Comparison of ENCODE assay signal across 18 mouse cellular contexts in the genomic region with DNA sequence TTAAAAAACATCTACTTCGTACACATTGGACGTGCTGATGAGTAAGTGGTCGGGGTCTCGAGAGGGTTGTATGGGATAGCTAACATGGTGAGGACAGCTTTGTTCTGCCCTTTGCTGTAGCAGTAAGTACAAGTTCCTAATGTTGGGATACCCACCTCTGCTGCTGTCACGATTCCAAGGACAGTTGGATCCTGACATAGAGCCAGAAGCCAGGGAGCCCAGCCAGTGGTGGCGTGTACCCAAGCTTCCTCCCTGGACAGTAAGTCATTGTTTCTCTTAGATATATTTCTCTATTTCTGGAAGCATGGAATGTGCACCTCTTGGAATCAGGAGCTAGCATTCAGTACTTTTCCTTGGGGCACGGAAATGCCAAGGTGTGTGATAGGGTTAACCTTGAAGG. TPM values are rescaled to one million over a fixed set of nuclear protein-coding genes. Genes with fewer than 3 reads are reported as not detected.
A peak's percentile ranks its signal among the peaks of the same experiment; 100 is the strongest.
DNase-seq lines count a peak whose midpoint lies in the region; ATAC-seq and TF ChIP-seq lines count a peak whose summit lies in the region.
"Had no signal": no experiment of that assay in that cellular context is flagged by ENCODE, and none has a peak within 500 bp of the region (broad histone marks: within the 10 kb centered on the region; RNA-seq: fewer than 3 reads in every experiment).

No protein-coding gene starts in this region.

- H3K9ac ChIP-seq in kidney, embryonic 15.5 days = no peak overlapping the region
- H3K9ac ChIP-seq in hindbrain, embryonic 16.5 days (ENCODE audit: low read depth, low read length) = no peak overlapping the region
- H3K9ac ChIP-seq: hindbrain, embryonic 15.5 days; limb, embryonic 13.5 days had no signal

- ATAC-seq in kidney, embryonic 15.5 days (replicated peaks; ENCODE audit: low FRiP score) = no peak
- ATAC-seq in hindbrain, embryonic 16.5 days = no peak

- H3K27ac ChIP-seq in cerebellum, adult 2 months (ENCODE audit: insufficient read depth, low read length) = no peak overlapping the region
- H3K27ac ChIP-seq in kidney, embryonic 15.5 days = no peak overlapping the region
- no peak overlapping the region for H3K27ac ChIP-seq in embryonic facial prominence, embryonic 10.5 days (replicated peaks)
- no peak overlapping the region for H3K27ac ChIP-seq in hindbrain, embryonic 16.5 days (ENCODE audit: low read depth, low read length)
- H3K27ac ChIP-seq: hindbrain, embryonic 15.5 days; limb, embryonic 13.5 days had no signal

- peaks cover 5% of the 10 kb centered on the region; the same call in 1 of the 2 replicates for H3K4me1 ChIP-seq in cerebellum, adult 2 months (ENCODE audit: control insufficient read depth, insufficient read depth, low read length)
- no peaks in the 10 kb centered on the region for H3K4me1 ChIP-seq in kidney, embryonic 15.5 days
- no peaks in the 10 kb centered on the region for H3K4me1 ChIP-seq in embryonic facial prominence, embryonic 10.5 days
- H3K4me1 ChIP-seq in hindbrain, embryonic 16.5 days (ENCODE audit: control insufficient read depth, insufficient read depth, low read depth, low read length) = no peaks in the 10 kb centered on the region
- H3K4me1 ChIP-seq: hindbrain, embryonic 15.5 days; limb, embryonic 13.5 days had no signal

- no peak for TF ChIP-seq POLR2A in cerebellum, adult 2 months (IDR thresholded peaks at IDR 0.05; ENCODE audit: borderline replicate concordance, insufficient read depth, low read length)

- H3K27me3 ChIP-seq in cerebellum, adult 2 months (ENCODE audit: control insufficient read depth, insufficient read depth, low read length) = no peaks in the 10 kb centered on the region
- H3K27me3 ChIP-seq in kidney, embryonic 15.5 days = 0 out of 2 replicates have a peak, but pooled peaks cover 3% of the 10 kb centered on the region
- no peaks in the 10 kb centered on the region for H3K27me3 ChIP-seq in embryonic facial prominence, embryonic 10.5 days (replicated peaks; ENCODE audit: low read depth, poor library complexity, severe bottlenecking)
- H3K27me3 ChIP-seq in hindbrain, embryonic 16.5 days (replicated peaks; ENCODE audit: control insufficient read depth, insufficient read depth, low read length) = no peaks in the 10 kb centered on the region
- H3K27me3 ChIP-seq: hindbrain, embryonic 15.5 days; limb, embryonic 13.5 days had no signal

- no peak overlapping the region for H3K4me2 ChIP-seq in kidney, embryonic 15.5 days
- H3K4me2 ChIP-seq in hindbrain, embryonic 16.5 days (ENCODE audit: low read length) = no peak overlapping the region
- H3K4me2 ChIP-seq: hindbrain, embryonic 15.5 days; limb, embryonic 13.5 days; midbrain, embryonic 11.5 days had no signal

- DNase-seq in cerebellum, adult 2 months = peak; percentile 34 to 42
- no peak for DNase-seq in cerebellum, adult 11 months
- DNase-seq in kidney, postnatal 14 days = peak; percentile 19
- DNase-seq in embryonic facial prominence, embryonic 10.5 days (ENCODE audit: low spot score) = peak; percentile 5
- DNase-seq in skeletal muscle tissue, adult 2 months (ENCODE audit: low read depth, low spot score) = peak; percentile 19
- DNase-seq in urinary bladder, postnatal 25 days (ENCODE audit: low spot score) = no peak
- DNase-seq: B cell, adult 2 months; gastrocnemius, postnatal 25 days; kidney, postnatal 10 days; layer of hippocampus, postnatal 36 days; thymus, postnatal 14 days had no signal

- H3K9me3 ChIP-seq in kidney, embryonic 15.5 days (replicated peaks) = no peaks in the 10 kb centered on the region
- H3K9me3 ChIP-seq in embryonic facial prominence, embryonic 10.5 days = no peaks in the 10 kb centered on the region
- no peaks in the 10 kb centered on the region for H3K9me3 ChIP-seq in hindbrain, embryonic 16.5 days (ENCODE audit: control insufficient read depth, low read length)
- H3K9me3 ChIP-seq: hindbrain, embryonic 15.5 days; limb, embryonic 13.5 days had no signal

- H3K36me3 ChIP-seq in kidney, embryonic 15.5 days = peaks cover 28% of the 10 kb centered on the region
- H3K36me3 ChIP-seq in embryonic facial prominence, embryonic 10.5 days (replicated peaks) = peaks cover 39% of the 10 kb centered on the region
- peaks cover 23% of the 10 kb centered on the region for H3K36me3 ChIP-seq in hindbrain, embryonic 16.5 days (ENCODE audit: control insufficient read depth, insufficient read depth, low read length)

- no peak for TF ChIP-seq CTCF in cerebellum, adult 2 months (IDR thresholded peaks at IDR 0.05; ENCODE audit: borderline replicate concordance, insufficient read depth, low read depth, low read length)

- no peak overlapping the region for H3K4me3 ChIP-seq in cerebellum, adult 2 months (replicated peaks; ENCODE audit: insufficient read depth, low read depth, low read length)
- H3K4me3 ChIP-seq in kidney, embryonic 15.5 days (replicated peaks) = no peak overlapping the region
- H3K4me3 ChIP-seq in embryonic facial prominence, embryonic 10.5 days = no peak overlapping the region
- no peak overlapping the region for H3K4me3 ChIP-seq in hindbrain, embryonic 16.5 days (ENCODE audit: low read length)
- H3K4me3 ChIP-seq: erythroblast, embryonic 14.5 days; hindbrain, embryonic 15.5 days; limb, embryonic 13.5 days had no signal

- WGBS in cerebellum, adult 2 months = 27% methylated on average over 7 of the region's 7 CpGs
- 79% methylated on average over 7 of the region's 7 CpGs for WGBS in kidney, embryonic 15.5 days
- WGBS in embryonic facial prominence, embryonic 10.5 days = 83% methylated on average over 7 of the region's 7 CpGs
- WGBS in hindbrain, embryonic 16.5 days = 73% methylated on average over 7 of the region's 7 CpGs

RNA-seq across cellular contexts. Expression of gene Nolc1, which starts 12.2 kb away (rescaled TPM):
- polyA plus RNA-seq in cerebellum, adult 2 months (2012; rRNA removed) = 38.8 and 38.9 TPM in 2 replicates
- polyA plus RNA-seq in kidney, embryonic 15.5 days (2015; fragmentation: Nextera tagmentation; extraction: Ambion mirVana) = 99.4 and 101 TPM in 2 replicates
- polyA plus RNA-seq in embryonic facial prominence, embryonic 10.5 days (2016; fragmentation: Nextera tagmentation; extraction: Ambion mirVana) = 161 and 167 TPM in 2 replicates
- polyA plus RNA-seq in hindbrain, embryonic 16.5 days (2015; fragmentation: Nextera tagmentation; extraction: Ambion mirVana) = 56.3 and 63.9 TPM in 2 replicates

RNA-seq across cellular contexts. Expression of gene Ldb1, which starts 42.9 kb away (rescaled TPM):
- 159 and 169 TPM in 2 replicates for polyA plus RNA-seq in cerebellum, adult 2 months (2012; rRNA removed)
- polyA plus RNA-seq in kidney, embryonic 15.5 days (2015; fragmentation: Nextera tagmentation; extraction: Ambion mirVana) = 83.4 and 91.9 TPM in 2 replicates
- 95.0 and 97.8 TPM in 2 replicates for polyA plus RNA-seq in embryonic facial prominence, embryonic 10.5 days (2016; fragmentation: Nextera tagmentation; extraction: Ambion mirVana)
- 50.6 and 88.5 TPM in 2 replicates for polyA plus RNA-seq in hindbrain, embryonic 16.5 days (2015; fragmentation: Nextera tagmentation; extraction: Ambion mirVana)

RNA-seq across cellular contexts. Expression of gene Pprc1, which starts 43.2 kb away (rescaled TPM):
- 16.9 and 18.1 TPM in 2 replicates for polyA plus RNA-seq in cerebellum, adult 2 months (2012; rRNA removed)
- 33.3 and 44.6 TPM in 2 replicates for polyA plus RNA-seq in kidney, embryonic 15.5 days (2015; fragmentation: Nextera tagmentation; extraction: Ambion mirVana)
- 55.2 and 65.1 TPM in 2 replicates for polyA plus RNA-seq in embryonic facial prominence, embryonic 10.5 days (2016; fragmentation: Nextera tagmentation; extraction: Ambion mirVana)
- 15.4 and 22.5 TPM in 2 replicates for polyA plus RNA-seq in hindbrain, embryonic 16.5 days (2015; fragmentation: Nextera tagmentation; extraction: Ambion mirVana)

RNA-seq across cellular contexts. Expression of gene Elovl3, which starts 43.8 kb away (rescaled TPM):
- not detected in 2 replicates for polyA plus RNA-seq in cerebellum, adult 2 months (2012; rRNA removed)
- polyA plus RNA-seq in kidney, embryonic 15.5 days (2015; fragmentation: Nextera tagmentation; extraction: Ambion mirVana) = not detected in 2 replicates
- polyA plus RNA-seq in embryonic facial prominence, embryonic 10.5 days (2016; fragmentation: Nextera tagmentation; extraction: Ambion mirVana) = 0.10 TPM in 1 of 2 replicates, not detected in the other
- polyA plus RNA-seq in hindbrain, embryonic 16.5 days (2015; fragmentation: Nextera tagmentation; extraction: Ambion mirVana) = not detected in 2 replicates
- polyA plus RNA-seq: cortical plate, adult 2 months; erythroblast, embryonic 14.5 days; midbrain, embryonic 11.5 days had no signal

Comparison
In these comparisons a context has a peak if more than half of its experiments do, and no peak if none do; other contexts are left out.
1. DNase-seq: peak in cerebellum, adult 2 months (2 of 2), kidney, postnatal 14 days (single experiment), embryonic facial prominence, embryonic 10.5 days (single experiment) and skeletal muscle tissue, adult 2 months (single experiment); none in cerebellum, adult 11 months (single experiment) and urinary bladder, postnatal 25 days (single experiment).